Mouse (Mus musculus) B cell, adult 2 months (primary cell): ENCODE data around the gene Gm5741.
A peak's percentile ranks its signal among the peaks of the same experiment; 100 is the strongest.

Source experiments
- DNase-seq, 2 experiments: peaks; one replicate each; pipeline ENCODE4 v3.0.0; 2022

Gene Gm5741

DNA sequence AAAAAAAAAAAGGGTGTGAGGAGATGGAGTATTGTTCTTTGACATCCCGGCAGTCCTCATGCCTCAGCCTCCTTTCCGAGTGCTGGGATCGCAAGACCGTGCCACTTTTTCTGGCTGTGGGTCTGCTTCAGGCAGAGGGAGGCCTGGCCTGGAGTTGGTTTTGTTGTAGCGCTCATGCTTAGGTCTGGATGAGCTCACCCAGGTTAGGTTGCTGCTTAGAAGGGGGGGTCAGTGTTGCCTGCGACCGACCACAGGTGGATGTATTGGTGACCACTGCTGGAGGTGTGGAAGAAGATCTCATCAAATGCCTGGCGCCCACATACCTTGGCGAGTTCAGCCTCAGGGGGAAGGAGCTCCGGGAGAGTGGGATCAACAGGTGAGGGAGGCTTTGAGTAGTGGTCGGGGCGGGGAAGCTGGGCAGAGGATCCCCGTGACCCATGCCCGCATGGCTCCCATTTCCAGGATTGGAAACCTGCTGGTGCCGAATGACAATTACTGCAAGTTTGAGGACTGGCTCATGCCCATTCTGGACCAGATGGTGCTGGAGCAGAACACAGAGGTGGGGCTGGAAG lies 5.3 kb upstream of the Gm5741 start:
- no peak for DNase-seq

DNA sequence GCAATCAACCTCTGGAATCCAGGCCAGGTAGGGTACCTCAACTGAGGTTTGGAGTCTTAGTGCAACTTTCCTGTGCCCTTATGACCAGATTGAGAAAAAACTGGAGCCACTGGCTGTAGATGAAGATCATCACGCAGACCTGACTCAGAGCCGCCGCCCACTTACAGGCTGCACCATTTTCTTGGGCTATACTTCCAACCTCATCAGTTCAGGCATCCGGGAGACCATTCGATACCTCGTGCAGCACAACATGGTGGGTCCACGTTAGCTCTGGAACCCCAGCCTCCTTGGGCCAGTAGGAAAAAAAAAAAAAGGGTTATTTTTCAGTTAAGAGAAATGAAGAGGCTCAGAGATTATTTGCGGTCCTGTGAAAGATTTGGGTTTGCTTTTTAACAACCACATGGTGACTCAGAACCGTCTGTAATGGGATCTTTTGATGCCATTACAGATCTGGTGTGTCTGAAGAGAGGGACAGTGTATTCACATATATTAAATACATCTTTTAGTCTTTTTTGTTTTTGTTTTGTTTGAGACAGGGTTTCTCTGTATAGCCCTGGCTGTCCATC lies 4.7 kb upstream of the Gm5741 start:
- no peak for DNase-seq

DNA sequence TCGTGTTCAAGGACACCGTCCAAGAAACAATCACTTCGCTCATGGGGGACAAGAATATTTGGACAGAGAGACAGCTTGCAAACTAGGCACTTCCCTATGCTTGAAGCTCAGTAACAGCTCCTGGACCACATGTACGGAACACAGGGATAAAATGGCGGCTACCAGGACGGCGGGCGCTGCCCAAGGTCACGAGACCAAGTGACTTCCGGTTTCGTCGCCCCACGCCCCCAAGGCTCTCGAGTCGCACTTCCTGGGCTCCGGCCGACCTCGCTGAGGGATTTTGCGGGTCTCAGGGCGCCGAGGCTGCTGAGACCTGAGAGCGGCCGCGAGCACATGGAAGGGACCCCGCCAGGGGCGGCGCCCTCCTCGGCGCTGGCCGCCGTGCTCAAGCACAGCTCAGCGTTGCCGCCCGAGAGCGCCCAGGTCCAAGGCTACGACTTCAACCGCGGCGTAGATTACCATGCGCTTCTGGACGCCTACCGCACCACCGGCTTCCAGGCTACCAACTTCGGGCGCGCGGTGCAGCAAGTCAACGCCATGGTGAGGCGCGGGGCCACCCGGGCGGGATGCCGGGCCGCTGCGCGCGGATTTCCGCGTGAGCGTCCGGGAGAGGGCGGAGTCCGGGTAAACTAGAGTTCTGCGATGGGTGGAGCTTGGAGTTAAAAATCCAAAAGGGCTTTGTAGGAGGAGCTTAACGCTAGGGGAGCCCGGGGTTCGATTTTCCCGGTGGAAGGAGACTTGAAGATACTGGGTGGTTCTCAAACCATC lies 3.9 kb upstream of the Gm5741 start, which contains the start of gene Dhps:
TSS of gene Dhps (plus strand) at position 244 of the 768 bp plus-strand sequence.
- DNase-seq, result peak; percentile 94

GRCm38 (mm10) chr8:85071041-85071440 lies 3.3 kb upstream of the Gm5741 start:
- DNase-seq, result peak; percentile 24 to 33

DNA sequence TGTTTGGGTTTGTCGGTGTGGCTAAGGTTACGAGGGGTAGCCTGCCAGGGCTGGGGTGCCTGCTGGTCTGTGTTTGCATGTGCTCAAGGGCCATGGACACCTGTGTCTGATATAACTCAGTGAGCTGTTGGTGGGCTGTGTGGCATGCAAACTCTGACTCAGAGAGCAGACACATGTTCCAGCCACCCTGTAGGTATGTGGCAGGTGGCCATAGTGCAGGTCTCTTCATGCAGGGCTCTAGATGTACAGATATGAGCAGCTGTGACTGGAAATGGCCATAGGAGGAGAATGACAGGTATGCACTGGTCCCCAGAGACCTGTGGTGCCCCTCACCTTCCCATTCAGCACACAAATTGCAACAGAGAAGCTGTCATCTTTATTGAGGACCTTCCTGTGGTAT lies 627 bp downstream of the Gm5741 start:
- DNase-seq, result no peak

GRCm38 (mm10) chr8:85065213-85065612 lies 2.6 kb downstream of the Gm5741 start:
- no peak for DNase-seq

DNA sequence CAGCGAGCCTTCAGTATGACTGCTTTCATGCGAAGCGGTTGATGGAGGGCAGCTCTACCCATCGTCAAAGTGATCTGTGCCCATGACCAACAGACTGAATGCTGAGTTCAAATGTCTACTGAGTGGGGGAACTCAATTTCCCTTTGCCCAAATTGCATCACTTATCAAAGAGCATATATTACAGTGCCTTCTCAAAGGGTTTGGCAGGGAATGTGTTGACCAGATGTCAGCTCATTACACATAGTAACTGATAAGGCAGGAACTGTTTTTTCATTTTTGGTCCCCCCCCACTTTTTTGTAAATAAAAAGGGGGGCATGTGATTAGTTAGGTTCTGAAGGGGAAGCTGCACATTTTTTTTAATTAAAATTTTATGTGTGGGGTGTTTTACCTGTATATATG lies 5.2 kb downstream of the Gm5741 start:
- DNase-seq, result no peak

DNA sequence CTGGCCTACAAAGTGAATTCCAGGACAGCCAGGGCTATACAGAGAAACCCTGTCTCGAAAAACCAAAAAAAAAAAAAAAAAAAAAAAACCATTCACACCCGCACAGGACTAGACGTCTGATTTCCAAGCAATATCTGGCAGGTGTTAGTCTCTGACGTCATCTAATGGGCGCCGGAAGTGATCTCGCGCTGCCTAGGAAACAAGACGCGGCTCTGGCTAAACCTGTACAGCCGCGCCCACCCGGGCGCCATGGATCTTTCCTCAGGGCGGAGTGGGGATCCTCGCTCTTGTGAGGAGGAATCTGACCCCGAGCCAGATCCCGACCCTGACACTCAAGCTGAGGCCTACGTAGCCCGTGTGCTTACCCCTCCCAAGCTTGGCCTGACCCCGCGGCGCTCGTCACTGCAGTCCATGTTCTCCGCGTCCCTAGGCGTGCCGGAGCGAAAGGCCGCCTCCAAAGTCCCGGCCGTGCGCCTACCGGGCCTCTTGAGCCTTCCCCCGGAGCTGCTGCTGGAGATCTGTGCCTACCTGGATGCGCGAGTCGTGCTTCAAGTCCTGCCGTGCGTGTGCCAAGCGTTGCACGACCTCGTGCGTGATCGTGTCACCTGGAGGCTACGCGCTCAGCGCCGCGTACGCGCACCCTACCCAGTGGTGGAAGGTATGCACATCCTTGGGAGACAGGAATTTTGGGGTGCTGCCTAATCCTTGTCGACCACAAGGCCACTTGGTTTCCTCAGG lies 7.7 kb downstream of the Gm5741 start, which contains the start of gene Fbxw9:
TSS of gene Fbxw9 (plus strand) at position 177 of the 738 bp plus-strand sequence.
- peak; percentile 93 to 95 for DNase-seq

GRCm38 (mm10) chr8:85057367-85057766 lies 10.4 kb downstream of the Gm5741 start:
- DNase-seq, result no peak

GRCm38 (mm10) chr8:85043619-85044018 lies 24.2 kb downstream of the Gm5741 start:
- no peak for DNase-seq

DNA sequence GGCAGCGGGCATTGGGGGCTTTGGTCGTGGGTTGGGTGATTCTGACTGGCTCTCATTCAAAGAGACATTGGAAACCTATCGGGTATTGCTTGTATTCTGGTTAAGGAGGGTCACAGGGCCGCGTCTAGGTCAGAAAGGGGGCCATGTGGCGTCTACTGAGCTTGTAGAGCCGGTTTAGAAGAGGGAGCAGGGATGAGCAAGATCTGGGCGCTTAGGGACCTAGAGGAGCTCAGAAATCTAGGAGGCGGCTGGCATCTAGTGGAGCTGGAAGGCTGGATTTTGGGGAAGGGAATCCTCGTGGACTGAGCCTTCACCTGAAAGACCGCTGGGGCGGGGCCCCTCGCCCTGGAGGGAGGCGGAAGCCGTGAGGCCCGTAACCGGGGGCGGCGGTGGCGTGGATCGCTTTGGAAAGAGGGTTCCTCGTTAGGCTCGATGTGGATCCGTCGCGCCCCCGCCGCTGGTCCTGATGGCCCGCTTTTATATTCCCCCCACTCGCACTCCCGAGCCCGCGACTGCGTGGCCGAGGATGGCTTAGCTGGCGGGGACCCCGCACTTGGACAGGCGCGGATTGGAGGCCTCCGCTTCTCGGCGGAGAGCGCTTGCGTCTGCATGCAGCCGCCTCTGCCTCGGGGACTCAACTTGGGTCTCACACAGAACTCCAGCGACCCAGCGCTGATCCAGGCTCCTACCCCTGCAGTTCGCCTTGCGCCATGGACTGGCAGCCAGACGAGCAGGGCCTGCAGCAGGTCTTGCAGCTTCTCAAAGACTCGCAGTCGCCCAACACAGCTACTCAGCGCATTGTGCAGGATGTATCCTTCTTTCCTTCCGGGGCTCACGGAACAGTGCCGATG lies 29.9 kb downstream of the Gm5741 start:
- DNase-seq, result peak; percentile 40 to 51

GRCm38 (mm10) chr8:85037366-85037680 lies 30.5 kb downstream of the Gm5741 start:
- DNase-seq, result no peak

DNA sequence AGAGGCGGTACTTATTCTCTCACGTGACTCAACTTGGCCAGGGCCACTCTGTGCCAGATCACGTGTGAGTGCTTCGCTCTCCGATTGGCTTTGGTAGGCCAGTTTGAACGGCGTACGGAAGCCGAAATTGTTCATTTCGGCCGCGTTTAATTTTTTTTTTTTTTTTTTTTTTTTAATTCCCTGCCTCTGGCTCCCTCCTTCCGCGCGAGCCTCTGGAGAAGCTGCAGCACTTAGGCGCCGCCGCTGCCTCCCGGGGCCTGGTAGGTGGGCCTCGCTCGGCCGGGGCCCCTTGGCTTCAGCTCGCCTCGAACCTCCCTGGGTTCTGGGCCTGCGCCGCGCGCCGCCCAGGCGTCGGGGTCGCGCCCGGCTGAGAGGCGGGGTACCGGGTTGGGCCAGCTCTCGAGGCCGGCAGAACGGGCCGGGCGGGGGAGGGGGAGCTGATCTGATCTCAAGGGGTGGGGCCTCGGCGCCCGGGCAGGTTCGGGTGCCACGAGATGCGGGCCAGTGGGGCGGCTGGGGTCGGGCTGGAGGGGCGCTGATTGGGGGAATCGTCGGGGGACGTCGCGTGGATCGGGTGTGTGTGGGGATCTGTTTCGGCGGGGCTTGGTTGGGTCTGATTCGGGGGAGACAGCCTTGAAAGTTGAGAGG lies 30.9 kb downstream of the Gm5741 start, which contains the start of gene Tnpo2:
TSS of gene Tnpo2 (plus strand) at position 198 of the 648 bp plus-strand sequence.
- peak; percentile 84 to 87 for DNase-seq

- DNase-seq, result no peak
Measured at GRCm38 (mm10) chr8:85036381-85036717, 31.4 kb downstream of the Gm5741 start.

GRCm38 (mm10) chr8:85035728-85036310 lies 32.0 kb downstream of the Gm5741 start:
- DNase-seq, result peak; percentile 38 to 40

DNA sequence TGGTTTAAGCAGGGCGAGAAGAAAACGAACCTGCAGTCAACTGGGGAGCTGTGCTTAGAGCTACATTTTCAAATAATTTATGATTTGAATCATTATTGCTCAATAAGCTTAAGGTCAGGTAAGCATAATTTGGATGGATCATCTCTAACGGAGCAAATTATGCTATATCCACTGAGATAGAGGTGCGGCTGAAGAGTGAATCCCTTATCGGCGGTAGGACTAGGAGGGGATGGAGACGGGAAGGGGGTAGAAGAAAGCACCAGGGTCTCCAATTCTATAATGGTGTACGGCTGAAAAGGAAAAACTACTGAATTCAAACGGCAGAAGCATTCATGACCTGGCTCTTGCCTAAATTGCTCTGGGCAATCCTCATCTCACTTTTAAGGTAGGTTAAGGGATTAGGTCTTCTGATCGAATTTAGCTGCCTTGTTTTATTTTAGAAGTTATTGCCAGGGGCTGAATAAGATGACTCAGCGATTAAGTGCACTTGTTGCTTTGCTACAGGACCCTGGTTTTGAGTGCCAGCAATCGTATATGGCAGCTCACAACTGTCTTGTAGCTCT lies 32.5 kb downstream of the Gm5741 start:
- DNase-seq, result no peak

DNA sequence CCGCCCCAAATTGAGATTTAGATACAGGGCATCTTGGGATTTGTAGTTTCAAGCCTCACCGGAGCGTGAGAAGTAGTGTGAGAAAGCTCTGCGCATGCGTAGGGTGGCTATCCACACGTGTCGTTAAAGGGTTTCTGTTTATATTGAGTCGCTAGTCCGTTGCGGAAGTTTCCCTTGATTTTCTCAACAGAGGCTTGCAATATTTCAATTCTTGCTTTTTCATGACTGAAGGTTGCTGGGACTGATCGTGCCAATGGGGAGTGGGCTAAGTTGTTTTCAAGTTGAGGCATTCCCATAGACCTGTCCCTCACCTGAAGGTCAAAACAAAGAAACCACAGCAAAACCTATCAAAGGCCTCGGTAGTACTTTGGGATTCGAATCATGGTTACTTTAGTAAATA lies 33.0 kb downstream of the Gm5741 start:
- peak; percentile 82 to 83 for DNase-seq

DNA sequence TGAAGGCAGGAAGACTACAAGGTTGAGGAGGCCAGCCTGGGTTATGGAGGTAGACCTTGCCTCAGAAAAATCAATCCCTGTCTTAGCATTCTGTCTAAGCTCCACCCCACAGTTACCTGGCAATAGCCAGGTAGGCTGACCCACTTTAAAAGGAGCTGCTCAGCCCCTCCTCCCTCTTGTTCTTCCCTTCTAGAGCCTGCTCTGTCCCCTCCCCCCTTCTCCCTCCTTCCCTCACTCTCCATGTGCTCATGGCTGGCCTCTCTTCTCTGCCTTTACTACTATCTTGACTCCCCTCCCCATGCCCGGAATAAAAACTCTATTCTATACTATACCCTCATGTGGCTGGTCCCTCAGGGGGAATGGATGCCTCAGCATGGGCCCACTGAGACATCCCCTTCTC lies 33.9 kb downstream of the Gm5741 start:
- DNase-seq, result no peak

DNA sequence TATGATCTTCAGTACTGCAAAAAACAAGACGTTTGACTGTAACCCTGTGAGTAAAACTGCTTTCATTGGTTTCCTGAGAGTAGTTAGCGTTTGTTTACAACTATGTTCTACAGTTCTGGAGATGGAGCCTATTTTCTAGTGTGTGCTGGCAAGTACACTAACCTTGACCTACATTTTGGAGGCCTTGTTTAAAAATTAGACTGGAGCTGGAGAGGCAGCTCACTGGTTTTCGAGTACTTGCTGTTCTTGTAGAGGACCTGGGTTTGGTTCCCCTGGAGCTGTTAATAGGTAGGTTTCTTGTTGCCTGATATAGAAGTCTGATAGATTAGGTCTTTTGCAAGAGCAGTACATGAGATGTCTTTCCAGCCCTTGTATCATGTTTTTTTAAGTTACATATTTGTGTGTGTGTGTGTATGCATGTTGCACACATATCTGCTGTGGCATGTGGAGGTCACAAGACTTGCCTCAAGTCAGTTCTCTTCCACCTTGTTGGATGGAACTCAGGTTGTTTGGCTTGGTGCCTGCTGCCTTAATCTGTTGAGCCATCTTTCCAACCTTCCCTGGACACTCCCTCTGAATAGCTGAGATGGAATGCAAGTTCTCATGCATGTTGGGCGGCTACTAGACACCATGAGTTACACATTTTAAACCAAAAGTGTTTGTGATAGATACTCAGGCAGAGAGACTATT lies 35.0 kb downstream of the Gm5741 start:
- DNase-seq, result no peak

- no peak for DNase-seq
Measured at GRCm38 (mm10) chr8:85029271-85029670, 38.5 kb downstream of the Gm5741 start.

DNA sequence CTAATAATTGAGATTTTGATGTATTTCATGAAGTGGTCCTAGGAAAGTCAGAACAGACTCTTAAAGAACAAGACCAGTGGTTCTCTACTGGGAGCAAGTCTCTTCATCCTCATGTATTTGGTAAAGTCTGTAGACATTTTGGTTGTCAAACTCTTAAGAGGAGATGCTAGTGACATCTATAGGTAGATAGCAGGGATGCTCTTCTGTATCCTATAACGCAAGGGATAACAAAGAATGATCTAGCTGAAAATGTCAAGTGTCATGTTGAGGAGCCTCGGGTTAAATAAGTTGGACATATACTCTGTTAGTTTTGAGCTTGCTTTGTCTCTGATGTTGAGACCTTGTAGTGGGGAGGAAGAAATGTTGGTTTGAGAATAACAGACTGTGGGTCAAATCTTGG lies 39.9 kb downstream of the Gm5741 start:
- DNase-seq, result no peak
